Mouse (Mus musculus): ENCODE measurements at regions not wholly inside any gene's neighbourhood (a gene's known extent, or its start where the extent isn't known, plus 50 kb on each side); places are given as distances from the start of the nearest gene placed in this dataset.

DNA sequence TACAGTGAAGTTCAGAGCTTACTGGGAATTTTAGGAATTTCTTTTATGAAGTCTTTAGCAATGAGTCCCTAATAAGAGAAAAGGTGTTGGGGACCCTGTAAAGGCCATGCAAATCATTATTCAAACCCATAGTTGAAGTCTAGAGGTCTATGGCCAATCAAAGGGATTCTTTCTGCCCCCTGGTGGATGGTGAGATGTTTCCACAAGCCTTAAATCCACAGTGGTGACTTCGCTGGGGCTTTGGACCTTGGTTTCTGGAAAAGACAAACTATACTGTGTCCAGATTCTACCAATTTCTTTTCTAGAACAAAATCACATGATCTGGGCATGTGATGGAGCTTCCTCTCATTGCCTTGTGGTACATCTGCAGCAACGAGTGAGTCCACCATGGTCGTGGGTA lies 457.2 kb upstream of the Pou3f3 start:
- no peak overlapping the region for H3K27ac ChIP-seq
- no peaks in the 10 kb centered on the region for H3K79me2 ChIP-seq (replicated peaks; ENCODE audit: control insufficient read depth, insufficient read depth, low read length)
- no peaks in the 10 kb centered on the region for H3K27me3 ChIP-seq (ENCODE audit: control insufficient read depth, insufficient read depth, low read length)
- 78% methylated on average over 3 of the region's 3 CpGs for WGBS
- H3K4me3 ChIP-seq, result no peak overlapping the region
- TF ChIP-seq CTCF (IDR thresholded peaks at IDR 0.05) (peak; percentile 59), POLR2A (IDR thresholded peaks at IDR 0.05; ENCODE audit: insufficient read depth, low read depth, low read length) (no peak)
- no peaks in the 10 kb centered on the region for H3K36me3 ChIP-seq (ENCODE audit: control insufficient read depth, insufficient read depth, low read length)
- H3K4me1 ChIP-seq (ENCODE audit: control insufficient read depth, insufficient read depth, low read length), result no peaks in the 10 kb centered on the region
- no peak for DNase-seq
- no peak overlapping the region for H3K9ac ChIP-seq (ENCODE audit: low read depth, low read length)
- intact Hi-C loops (cut with DNase I), result loop anchor here (5.0 kb wide), 1 partner anchor 341 kb away; no protein-coding TSS in a partner anchor

DNA sequence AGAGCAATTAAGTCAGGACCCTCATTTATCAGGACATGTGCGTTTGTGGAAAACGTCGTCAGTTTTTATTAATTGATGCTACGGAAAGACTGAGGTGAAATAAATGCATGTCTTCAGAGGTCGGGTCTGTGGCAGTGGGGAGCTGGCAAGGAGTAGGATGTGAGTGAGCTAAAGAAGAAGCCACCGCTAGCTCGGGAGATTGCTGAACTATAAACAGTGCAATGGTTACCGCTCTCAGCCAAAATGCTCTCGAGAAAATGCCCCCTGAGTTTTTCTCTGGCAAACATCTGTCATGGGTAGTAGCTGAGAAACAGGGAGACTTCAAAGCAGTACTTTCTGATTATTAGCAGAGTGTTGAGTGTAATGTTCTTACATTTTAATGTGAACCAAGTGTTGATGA lies 454.4 kb upstream of the Pou3f3 start:
- H3K79me2 ChIP-seq (replicated peaks; ENCODE audit: control insufficient read depth, insufficient read depth, low read length), result no peaks in the 10 kb centered on the region
- H3K4me1 ChIP-seq (ENCODE audit: control insufficient read depth, insufficient read depth, low read length), result no peaks in the 10 kb centered on the region
- 71% methylated on average over 9 of the region's 9 CpGs for WGBS
- TF ChIP-seq CTCF (IDR thresholded peaks at IDR 0.05) (no peak), EP300 (IDR thresholded peaks at IDR 0.05; ENCODE audit: insufficient read depth, low read depth, low read length) (no peak), POLR2A (IDR thresholded peaks at IDR 0.05; ENCODE audit: insufficient read depth, low read depth, low read length) (no peak)
- intact Hi-C loops (cut with DNase I), result no loop called here
- no peak for DNase-seq
- no peaks in the 10 kb centered on the region for H3K27me3 ChIP-seq (ENCODE audit: control insufficient read depth, insufficient read depth, low read length)
- no peaks in the 10 kb centered on the region for H3K36me3 ChIP-seq (ENCODE audit: control insufficient read depth, insufficient read depth, low read length)
- no peak overlapping the region for H3K4me3 ChIP-seq
- H3K27ac ChIP-seq, result no peak overlapping the region
- H3K9ac ChIP-seq (ENCODE audit: low read depth, low read length), result no peak overlapping the region

- intact Hi-C loops (cut with DNase I), result no loop called here
- WGBS, result 88% methylated on average over 11 of the region's 11 CpGs
- TF ChIP-seq POLR2A (IDR thresholded peaks at IDR 0.05; ENCODE audit: insufficient read depth, low read depth, low read length) (no peak), EP300 (IDR thresholded peaks at IDR 0.05; ENCODE audit: insufficient read depth, low read depth, low read length) (no peak), CTCF (IDR thresholded peaks at IDR 0.05) (no peak)
Measured at GRCm38 (mm10) chr1:42241601-42242220, 453.9 kb upstream of the Pou3f3 start.

GRCm38 (mm10) chr1:42242586-42243457 lies 452.7 kb upstream of the Pou3f3 start:
- H3K27me3 ChIP-seq (ENCODE audit: control insufficient read depth, insufficient read depth, low read length), result no peaks in the 10 kb centered on the region
- H3K9ac ChIP-seq (ENCODE audit: low read depth, low read length), result no peak overlapping the region
- intact Hi-C loops (cut with DNase I), result no loop called here
- no peaks in the 10 kb centered on the region for H3K36me3 ChIP-seq (ENCODE audit: control insufficient read depth, insufficient read depth, low read length)
- H3K27ac ChIP-seq, result no peak overlapping the region
- no peaks in the 10 kb centered on the region for H3K4me1 ChIP-seq (ENCODE audit: control insufficient read depth, insufficient read depth, low read length)
- H3K79me2 ChIP-seq (replicated peaks; ENCODE audit: control insufficient read depth, insufficient read depth, low read length), result no peaks in the 10 kb centered on the region
- WGBS, result 73% methylated on average over 13 of the region's 15 CpGs
- DNase-seq, result no peak
- TF ChIP-seq POLR2A (IDR thresholded peaks at IDR 0.05; ENCODE audit: insufficient read depth, low read depth, low read length) (no peak), EP300 (IDR thresholded peaks at IDR 0.05; ENCODE audit: insufficient read depth, low read depth, low read length) (no peak), CTCF (IDR thresholded peaks at IDR 0.05) (no peak)
- no peak overlapping the region for H3K4me3 ChIP-seq

More at GRCm38 (mm10) chr1:42241601-42242220, 453.9 kb upstream of the Pou3f3 start:
- no peaks in the 10 kb centered on the region for H3K36me3 ChIP-seq (ENCODE audit: control insufficient read depth, insufficient read depth, low read length)
- DNase-seq, result no peak
- H3K27ac ChIP-seq, result no peak overlapping the region
- H3K9ac ChIP-seq (ENCODE audit: low read depth, low read length), result no peak overlapping the region
- no peaks in the 10 kb centered on the region for H3K4me1 ChIP-seq (ENCODE audit: control insufficient read depth, insufficient read depth, low read length)
- H3K79me2 ChIP-seq (replicated peaks; ENCODE audit: control insufficient read depth, insufficient read depth, low read length), result no peaks in the 10 kb centered on the region
- H3K27me3 ChIP-seq (ENCODE audit: control insufficient read depth, insufficient read depth, low read length), result no peaks in the 10 kb centered on the region
- H3K4me3 ChIP-seq, result no peak overlapping the region

DNA sequence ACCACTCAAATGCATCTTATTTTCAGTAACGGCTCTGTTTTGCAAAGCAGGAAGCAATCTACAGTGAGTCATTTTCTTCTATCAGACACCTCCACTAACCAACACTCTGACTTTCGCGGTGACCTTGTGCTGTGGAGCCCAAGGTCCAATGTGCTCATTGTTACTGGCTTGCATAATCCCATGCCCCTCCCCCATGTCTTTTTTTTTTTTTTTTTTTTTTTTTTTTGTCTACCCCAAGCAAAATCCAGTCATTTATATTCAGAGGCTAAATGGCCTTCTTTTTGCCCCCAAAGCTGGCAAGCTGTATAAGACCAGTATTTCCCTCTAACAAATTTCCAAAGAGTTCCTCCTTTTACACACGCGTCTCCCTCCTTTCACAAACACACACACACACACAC lies 452.1 kb upstream of the Pou3f3 start:
- TF ChIP-seq EP300 (IDR thresholded peaks at IDR 0.05; ENCODE audit: insufficient read depth, low read depth, low read length) (no peak), CTCF (IDR thresholded peaks at IDR 0.05) (no peak), POLR2A (IDR thresholded peaks at IDR 0.05; ENCODE audit: insufficient read depth, low read depth, low read length) (no peak)
- Histone ChIP-seq H3K9ac (ENCODE audit: low read depth, low read length) (no peak overlapping the region), H3K36me3 (ENCODE audit: control insufficient read depth, insufficient read depth, low read length) (no peaks in the 10 kb centered on the region), H3K27ac (no peak overlapping the region), H3K4me3 (no peak overlapping the region), H3K27me3 (ENCODE audit: control insufficient read depth, insufficient read depth, low read length) (no peaks in the 10 kb centered on the region), H3K4me1 (ENCODE audit: control insufficient read depth, insufficient read depth, low read length) (no peaks in the 10 kb centered on the region), H3K79me2 (replicated peaks; ENCODE audit: control insufficient read depth, insufficient read depth, low read length) (no peaks in the 10 kb centered on the region)
- WGBS, result 21% methylated on average over 5 of the region's 5 CpGs
- DNase-seq, result no peak
- intact Hi-C loops (cut with DNase I), result no loop called here

DNA sequence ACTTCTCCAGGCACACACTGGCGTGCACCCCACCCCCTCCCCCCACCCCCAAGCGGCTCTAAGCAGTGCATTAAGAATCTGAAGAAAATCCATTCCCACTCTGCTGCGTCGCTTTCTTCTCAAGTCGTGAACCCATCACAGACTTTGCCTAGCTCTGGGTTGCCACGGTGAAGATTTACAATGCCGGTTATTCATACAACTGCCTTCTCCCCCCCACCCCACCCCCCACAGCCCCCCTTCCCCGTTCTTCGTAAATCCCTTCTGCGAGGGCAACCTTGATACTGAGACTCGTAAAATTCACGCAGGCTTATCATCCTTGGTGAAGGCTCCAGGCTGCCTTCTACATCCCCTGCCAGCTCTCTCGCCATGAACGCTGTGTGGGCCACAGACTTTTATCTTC lies 451.7 kb upstream of the Pou3f3 start:
- Histone ChIP-seq H3K27me3 (ENCODE audit: control insufficient read depth, insufficient read depth, low read length) (no peaks in the 10 kb centered on the region), H3K27ac (no peak overlapping the region), H3K4me3 (no peak overlapping the region), H3K4me1 (ENCODE audit: control insufficient read depth, insufficient read depth, low read length) (no peaks in the 10 kb centered on the region), H3K79me2 (replicated peaks; ENCODE audit: control insufficient read depth, insufficient read depth, low read length) (no peaks in the 10 kb centered on the region), H3K9ac (ENCODE audit: low read depth, low read length) (no peak overlapping the region), H3K36me3 (ENCODE audit: control insufficient read depth, insufficient read depth, low read length) (no peaks in the 10 kb centered on the region)
- intact Hi-C loops (cut with DNase I), result no loop called here
- TF ChIP-seq EP300 (IDR thresholded peaks at IDR 0.05; ENCODE audit: insufficient read depth, low read depth, low read length), result no peak
- TF ChIP-seq POLR2A (IDR thresholded peaks at IDR 0.05; ENCODE audit: insufficient read depth, low read depth, low read length), result no peak
- no peak for TF ChIP-seq CTCF (IDR thresholded peaks at IDR 0.05)
- WGBS, result 21% methylated on average over 14 of the region's 14 CpGs
- no peak for DNase-seq

Data from heart, adult 2 months (tissue).